Mouse (Mus musculus): ENCODE data around the gene Insm1. TPM values are rescaled to one million over a fixed set of nuclear protein-coding genes. Genes with fewer than 3 reads are reported as not detected.
A peak's percentile ranks its signal among the peaks of the same experiment; 100 is the strongest.

The Insm1 gene
- polyA plus RNA-seq (2016; fragmentation: Nextera tagmentation; extraction: Ambion mirVana), result 1.6 and 1.8 TPM in 2 replicates

GRCm38 (mm10) chr2:146221076-146221928 lies at the start of gene Insm1:
Insm1 (plus strand) TSS chr2:146221921.
- WGBS, result under 1% methylated on average over 86 of the region's 86 CpGs
- Histone ChIP-seq H3K4me3 (peak within 1 kb of the TSS; percentile 58), H3K27ac (peak within 1 kb of the TSS; percentile 85), H3K36me3 (replicated peaks) (no peaks in the 10 kb centered on the region), H3K4me1 (peaks cover 83% of the 10 kb centered on the region), H3K9me3 (no peaks in the 10 kb centered on the region), H3K27me3 (ENCODE audit: poor library complexity, severe bottlenecking) (peaks cover 99% of the 10 kb centered on the region)
- DNase-seq (ENCODE audit: extremely low spot score, low spot score), result peak; percentile 85

DNA sequence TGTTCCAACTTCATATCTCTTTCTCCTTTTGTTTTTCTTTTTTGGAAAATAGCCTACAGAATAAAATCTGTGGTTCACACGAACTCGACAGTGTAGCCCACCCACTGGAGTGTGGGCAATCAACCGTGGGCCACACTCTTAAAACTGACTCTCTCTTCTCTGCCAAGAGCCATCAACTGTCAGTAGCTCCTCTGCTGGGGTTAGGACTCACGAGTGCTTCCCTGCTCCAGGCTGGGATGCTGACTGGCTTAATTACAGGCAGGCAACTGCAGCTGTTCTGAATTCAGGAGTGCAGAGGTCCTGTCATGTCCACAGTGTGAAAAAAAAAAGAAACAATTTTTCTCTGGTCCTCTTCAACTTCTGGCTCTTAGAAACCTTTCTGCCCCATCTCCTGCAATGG lies 49.6 kb upstream of the Insm1 start:
- Histone ChIP-seq H3K4me3 (no peak overlapping the region), H3K9me3 (no peaks in the 10 kb centered on the region)

GRCm38 (mm10) chr2:146174173-146174572 lies 47.5 kb upstream of the Insm1 start:
- no peak for DNase-seq (ENCODE audit: extremely low spot score, low spot score)
- peaks cover 11% of the 10 kb centered on the region for H3K4me1 ChIP-seq
- no peak overlapping the region for H3K27ac ChIP-seq
- WGBS, result 90% methylated on average over 7 of the region's 7 CpGs
- peaks cover 8% of the 10 kb centered on the region; the same call in 1 of the 2 replicates for H3K27me3 ChIP-seq (ENCODE audit: poor library complexity, severe bottlenecking)
- peaks cover 7% of the 10 kb centered on the region; the same call in 1 of the 2 replicates for H3K9me3 ChIP-seq
- no peak overlapping the region for H3K4me3 ChIP-seq
- H3K36me3 ChIP-seq (replicated peaks), result no peaks in the 10 kb centered on the region

More for the DNA sequence above, 49.6 kb upstream of the Insm1 start:
- H3K27me3 ChIP-seq (ENCODE audit: poor library complexity, severe bottlenecking), result peaks cover 8% of the 10 kb centered on the region; the same call in 1 of the 2 replicates
- DNase-seq (ENCODE audit: extremely low spot score, low spot score), result no peak
- no peak overlapping the region for H3K27ac ChIP-seq
- 54% methylated on average over 4 of the region's 4 CpGs for WGBS
- H3K36me3 ChIP-seq (replicated peaks), result no peaks in the 10 kb centered on the region
- H3K4me1 ChIP-seq, result peaks cover 26% of the 10 kb centered on the region

DNA sequence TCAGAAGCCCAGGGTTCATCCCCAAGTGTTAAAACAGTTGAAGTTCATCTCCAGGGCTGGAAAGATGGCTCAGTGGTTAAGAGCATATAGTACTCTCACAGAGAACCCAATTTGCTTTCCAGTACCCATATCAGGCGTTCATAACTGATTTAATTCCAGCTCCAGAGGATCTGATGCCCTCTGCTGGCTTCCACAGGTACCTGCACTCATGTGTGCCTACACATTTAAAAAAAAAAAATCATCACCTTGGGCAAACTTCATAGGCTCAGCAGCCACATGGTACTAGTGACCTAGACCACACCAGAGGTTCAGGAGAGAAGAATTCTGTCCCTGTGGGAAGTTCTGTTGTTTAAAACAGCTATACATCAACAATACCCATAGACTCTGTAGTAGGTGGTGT lies 43.0 kb upstream of the Insm1 start:
- H3K4me1 ChIP-seq, result no peaks in the 10 kb centered on the region
- H3K4me3 ChIP-seq, result no peak overlapping the region
- no peak overlapping the region for H3K27ac ChIP-seq
- WGBS, result 78% methylated on average over 1 of the region's 1 CpGs
- H3K36me3 ChIP-seq (replicated peaks), result no peaks in the 10 kb centered on the region
- DNase-seq (ENCODE audit: extremely low spot score, low spot score), result no peak
- no peaks in the 10 kb centered on the region; the same call in 1 of the 2 replicates for H3K27me3 ChIP-seq (ENCODE audit: poor library complexity, severe bottlenecking)
- peaks cover 7% of the 10 kb centered on the region; the same call in 1 of the 2 replicates for H3K9me3 ChIP-seq

DNA sequence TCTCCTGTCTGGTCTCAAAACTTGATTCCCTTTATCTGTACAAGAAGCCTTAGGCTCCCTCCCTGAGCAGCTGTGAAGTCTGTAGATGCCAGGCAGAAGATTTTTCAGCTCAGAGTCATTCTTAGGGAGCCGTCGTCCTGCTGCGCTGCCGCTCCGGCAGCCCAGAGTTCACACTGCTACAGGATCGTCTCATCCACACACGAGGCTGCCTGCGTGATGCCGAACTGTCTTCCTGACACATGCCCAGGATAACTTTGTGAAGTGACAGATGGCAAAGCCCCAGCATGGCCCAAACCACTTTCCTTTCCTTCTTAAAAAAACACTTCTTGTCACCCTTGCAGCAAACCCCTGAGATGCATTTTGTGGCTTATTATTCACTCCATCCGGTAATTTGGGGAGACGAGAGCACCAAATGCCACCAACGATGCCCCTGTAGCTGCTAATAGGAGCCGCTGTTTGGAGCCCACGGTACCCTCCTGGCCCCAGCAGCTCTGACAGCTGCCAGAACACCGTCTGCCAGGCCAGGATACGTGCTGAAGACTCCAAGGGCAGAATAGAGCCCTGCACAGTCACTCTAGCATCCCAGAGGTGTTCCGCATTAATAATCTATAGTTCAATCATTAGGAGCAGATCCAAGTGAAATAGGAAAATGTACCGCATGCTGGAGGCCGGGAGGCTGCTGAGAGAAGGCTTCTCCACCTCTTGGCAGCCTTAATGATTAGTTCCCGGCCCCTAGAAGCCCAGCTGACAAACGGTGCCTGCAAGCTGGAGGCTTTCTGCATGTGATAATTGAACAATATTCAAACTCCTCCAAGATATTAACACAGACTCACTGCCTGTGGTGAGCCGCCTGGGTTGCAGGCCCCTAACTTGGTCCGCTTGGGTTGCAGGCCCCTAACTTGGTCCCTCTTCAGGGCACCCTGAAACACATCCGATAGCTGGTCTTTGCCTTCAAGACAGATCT lies 37.6 kb upstream of the Insm1 start:
- 88% methylated on average over 24 of the region's 24 CpGs for WGBS
- H3K4me1 ChIP-seq, result peaks cover 4% of the 10 kb centered on the region; the same call in 1 of the 2 replicates
- no peaks in the 10 kb centered on the region for H3K36me3 ChIP-seq (replicated peaks)

DNA sequence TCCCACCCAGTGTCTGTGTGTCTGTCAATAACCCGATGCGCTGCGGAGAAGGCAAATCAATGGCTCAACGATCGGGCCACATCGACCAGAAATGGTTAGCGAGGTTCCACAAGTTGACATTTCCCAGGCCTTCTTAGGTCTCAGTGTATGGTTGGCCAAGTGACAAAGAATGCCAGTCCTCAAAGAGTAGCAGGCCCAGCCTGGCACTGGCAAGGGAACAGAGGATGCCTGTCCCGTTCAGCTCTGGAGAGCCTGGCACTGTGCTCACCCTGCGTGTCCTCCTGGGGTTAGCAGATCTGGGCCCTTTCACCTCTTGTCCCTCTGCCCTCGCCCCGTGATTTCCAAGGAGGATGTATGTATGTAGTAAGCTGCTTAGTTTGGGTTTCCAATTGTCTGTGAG lies 25.6 kb upstream of the Insm1 start:
- Histone ChIP-seq H3K27ac (no peak overlapping the region), H3K9me3 (no peaks in the 10 kb centered on the region), H3K4me3 (no peak overlapping the region), H3K4me1 (0 out of 2 replicates have a peak, but pooled peaks cover 6% of the 10 kb centered on the region), H3K27me3 (ENCODE audit: poor library complexity, severe bottlenecking) (peaks cover 20% of the 10 kb centered on the region), H3K36me3 (replicated peaks) (no peaks in the 10 kb centered on the region)
- WGBS, result 95% methylated on average over 11 of the region's 11 CpGs
- no peak for DNase-seq (ENCODE audit: extremely low spot score, low spot score)

More for the DNA sequence above, 37.6 kb upstream of the Insm1 start:
- DNase-seq (ENCODE audit: extremely low spot score, low spot score), result no peak
- Histone ChIP-seq H3K4me3 (no peak overlapping the region), H3K27ac (no peak overlapping the region), H3K9me3 (0 out of 2 replicates have a peak, but pooled peaks cover under 1% of the 10 kb centered on the region), H3K27me3 (ENCODE audit: poor library complexity, severe bottlenecking) (no peaks in the 10 kb centered on the region; the same call in 1 of the 2 replicates)

DNA sequence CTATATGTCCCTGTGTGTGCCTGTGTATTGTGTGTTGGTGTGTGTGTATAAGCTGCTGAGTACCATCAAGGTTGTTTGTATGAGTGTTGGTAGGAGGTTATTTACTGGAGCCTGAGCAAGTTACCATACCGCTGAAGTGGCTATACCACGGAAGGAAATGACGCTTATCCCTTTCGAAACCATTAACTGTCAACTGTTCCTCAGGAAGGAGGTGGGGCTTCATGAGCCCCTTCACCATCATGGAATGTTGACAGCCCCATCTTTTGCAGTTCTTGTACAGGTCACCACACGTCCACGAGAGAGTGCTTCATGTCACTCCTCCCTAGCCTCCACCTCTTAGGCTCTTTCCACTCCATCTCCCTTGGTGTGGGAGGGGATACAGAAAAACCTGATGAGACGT lies 23.8 kb upstream of the Insm1 start:
- Histone ChIP-seq H3K4me1 (0 out of 2 replicates have a peak, but pooled peaks cover 6% of the 10 kb centered on the region), H3K27me3 (ENCODE audit: poor library complexity, severe bottlenecking) (peaks cover 16% of the 10 kb centered on the region), H3K4me3 (no peak overlapping the region), H3K27ac (no peak overlapping the region), H3K36me3 (replicated peaks) (no peaks in the 10 kb centered on the region), H3K9me3 (no peaks in the 10 kb centered on the region)
- no peak for DNase-seq (ENCODE audit: extremely low spot score, low spot score)
- WGBS, result 84% methylated on average over 7 of the region's 7 CpGs

- no peak overlapping the region for H3K4me3 ChIP-seq
- DNase-seq (ENCODE audit: extremely low spot score, low spot score), result no peak
- H3K27ac ChIP-seq, result no peak overlapping the region
- H3K27me3 ChIP-seq (ENCODE audit: poor library complexity, severe bottlenecking), result peaks cover 38% of the 10 kb centered on the region
- H3K36me3 ChIP-seq (replicated peaks), result no peaks in the 10 kb centered on the region
- H3K4me1 ChIP-seq, result peaks cover 16% of the 10 kb centered on the region
- WGBS, result 55% methylated on average over 4 of the region's 4 CpGs
- H3K9me3 ChIP-seq, result no peaks in the 10 kb centered on the region
Observed at GRCm38 (mm10) chr2:146210968-146211367, 10.8 kb upstream of the Insm1 start.

- peak; percentile 62 for DNase-seq (ENCODE audit: extremely low spot score, low spot score)
- Histone ChIP-seq H3K27ac (no peak overlapping the region), H3K9me3 (no peaks in the 10 kb centered on the region), H3K4me1 (peaks cover 54% of the 10 kb centered on the region), H3K27me3 (ENCODE audit: poor library complexity, severe bottlenecking) (peaks cover 76% of the 10 kb centered on the region), H3K4me3 (no peak overlapping the region), H3K36me3 (replicated peaks) (no peaks in the 10 kb centered on the region)
- 3% methylated on average over 9 of the region's 9 CpGs for WGBS
Observed at GRCm38 (mm10) chr2:146214715-146215114, 7.0 kb upstream of the Insm1 start.

DNA sequence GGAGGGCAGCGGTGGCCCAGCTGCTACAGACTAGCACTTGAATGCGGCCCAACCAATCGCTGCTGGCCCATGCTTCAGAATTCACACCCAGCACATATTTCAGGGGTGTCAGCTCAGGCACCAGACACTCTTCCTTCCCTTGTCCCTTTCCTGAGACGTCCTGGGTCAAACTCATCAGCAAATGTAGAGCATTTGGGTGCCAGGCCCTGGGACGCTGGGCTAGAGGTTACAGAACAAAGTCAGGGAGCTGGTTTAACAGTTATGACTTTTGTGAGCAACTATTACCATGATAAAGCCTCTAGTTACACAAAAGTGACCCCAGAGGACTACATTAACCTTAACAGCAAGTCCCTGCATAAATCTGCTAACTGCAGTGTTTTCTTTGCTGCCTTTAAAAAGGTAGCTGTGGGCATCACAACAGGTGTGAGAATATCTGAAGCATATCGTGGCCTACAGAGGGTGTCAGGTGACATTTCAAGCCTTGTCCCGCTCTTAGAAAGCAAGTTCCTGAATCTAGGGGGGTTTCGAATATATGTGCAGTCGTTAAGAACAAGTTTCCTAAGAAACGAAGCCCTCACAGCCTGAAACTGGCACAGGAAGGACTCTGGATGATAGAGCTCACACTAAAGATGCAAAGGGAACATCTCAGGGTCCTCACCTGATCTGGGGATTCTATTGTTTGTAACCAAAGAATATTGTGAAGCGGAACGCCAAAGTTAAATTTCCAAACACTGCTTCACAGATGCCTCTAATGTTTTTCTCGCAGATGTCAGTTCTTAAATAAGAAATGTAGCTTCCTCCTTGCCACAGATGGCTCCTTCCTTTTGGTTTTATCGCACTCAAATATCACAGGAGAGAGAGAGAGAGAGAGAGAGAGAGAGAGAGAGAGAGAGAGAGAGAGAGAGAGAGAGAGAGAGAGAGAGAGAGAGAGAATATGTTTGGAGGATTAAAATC lies 5.3 kb upstream of the Insm1 start:
- peaks cover 92% of the 10 kb centered on the region for H3K27me3 ChIP-seq (ENCODE audit: poor library complexity, severe bottlenecking)
- peak overlapping the region; percentile 84 for H3K27ac ChIP-seq
- no peaks in the 10 kb centered on the region for H3K36me3 ChIP-seq (replicated peaks)
- H3K4me1 ChIP-seq, result peaks cover 71% of the 10 kb centered on the region
- no peak overlapping the region; the same call in 1 of the 2 replicates for H3K4me3 ChIP-seq
- no peaks in the 10 kb centered on the region for H3K9me3 ChIP-seq
- 15% methylated on average over 14 of the region's 14 CpGs for WGBS
- no peak for DNase-seq (ENCODE audit: extremely low spot score, low spot score)

- peak; percentile 69 for DNase-seq (ENCODE audit: extremely low spot score, low spot score)
- no peaks in the 10 kb centered on the region for H3K9me3 ChIP-seq
- peak overlapping the region; percentile 46 for H3K4me3 ChIP-seq
- no peaks in the 10 kb centered on the region for H3K36me3 ChIP-seq (replicated peaks)
- under 1% methylated on average over 16 of the region's 16 CpGs for WGBS
- H3K4me1 ChIP-seq, result peaks cover 81% of the 10 kb centered on the region
- peaks cover 97% of the 10 kb centered on the region for H3K27me3 ChIP-seq (ENCODE audit: poor library complexity, severe bottlenecking)
- H3K27ac ChIP-seq, result peak overlapping the region; percentile 84
Observed at GRCm38 (mm10) chr2:146217227-146217980, 4.3 kb upstream of the Insm1 start.
